Mouse (Mus musculus): Measurements from ENCODE around the gene Pakap. TPM values are rescaled to one million over a fixed set of nuclear protein-coding genes. Genes with fewer than 3 reads are reported as not detected.

The Pakap gene
- polyA plus RNA-seq, 1 experiment from 2014 or later, result 30.1 TPM

- H3K27ac ChIP-seq (ENCODE audit: low read length), result no peak overlapping the region
- peaks cover 18% of the 10 kb centered on the region for H3K4me1 ChIP-seq (ENCODE audit: control insufficient read depth, insufficient read depth, low read length)
- H3K27me3 ChIP-seq (ENCODE audit: control insufficient read depth, insufficient read depth, low read length), result no peaks in the 10 kb centered on the region
- H3K9ac ChIP-seq (replicated peaks; ENCODE audit: low read depth, low read length), result no peak overlapping the region
- no peaks in the 10 kb centered on the region for H3K36me3 ChIP-seq (ENCODE audit: control insufficient read depth, insufficient read depth, low read length)
- 52% methylated on average over 4 of the region's 4 CpGs for WGBS
- ATAC-seq (ENCODE audit: insufficient number of reproducible peaks, insufficient read depth, low FRiP score, low read depth), result 0 out of 2 replicates have a peak, but pooled peaks have one; percentile 33
- no peak overlapping the region for H3K4me2 ChIP-seq (replicated peaks; ENCODE audit: low read depth, low read length)
- no peaks in the 10 kb centered on the region for H3K9me3 ChIP-seq (ENCODE audit: control insufficient read depth, low read depth, low read length)
- no peak overlapping the region for H3K4me3 ChIP-seq (ENCODE audit: low read depth, low read length)
These were observed 266.2 kb downstream of the Pakap start for GRCm38 (mm10) chr4:57834141-57834540.

GRCm38 (mm10) chr4:57837089-57837488, 269.1 kb downstream of the Pakap start:
- H3K4me2 ChIP-seq (replicated peaks; ENCODE audit: low read depth, low read length), result no peak overlapping the region
- no peak overlapping the region for H3K27ac ChIP-seq (ENCODE audit: low read length)
- H3K9me3 ChIP-seq (ENCODE audit: control insufficient read depth, low read depth, low read length), result no peaks in the 10 kb centered on the region
- H3K27me3 ChIP-seq (ENCODE audit: control insufficient read depth, insufficient read depth, low read length), result no peaks in the 10 kb centered on the region
- H3K36me3 ChIP-seq (ENCODE audit: control insufficient read depth, insufficient read depth, low read length), result no peaks in the 10 kb centered on the region
- H3K4me1 ChIP-seq (ENCODE audit: control insufficient read depth, insufficient read depth, low read length), result peaks cover 15% of the 10 kb centered on the region
- 71% methylated on average over 9 of the region's 9 CpGs for WGBS
- H3K4me3 ChIP-seq (ENCODE audit: low read depth, low read length), result no peak overlapping the region
- ATAC-seq (ENCODE audit: insufficient number of reproducible peaks, insufficient read depth, low FRiP score, low read depth), result peak; percentile 51; the same call in 1 of the 2 replicates
- no peak overlapping the region for H3K9ac ChIP-seq (replicated peaks; ENCODE audit: low read depth, low read length)

GRCm38 (mm10) chr4:57839343-57839742, 271.4 kb downstream of the Pakap start:
- no peak overlapping the region for H3K27ac ChIP-seq (ENCODE audit: low read length)
- WGBS, result 68% methylated on average over 4 of the region's 4 CpGs
- no peak for ATAC-seq (ENCODE audit: insufficient number of reproducible peaks, insufficient read depth, low FRiP score, low read depth)
- no peaks in the 10 kb centered on the region for H3K9me3 ChIP-seq (ENCODE audit: control insufficient read depth, low read depth, low read length)
- no peak overlapping the region for H3K4me3 ChIP-seq (ENCODE audit: low read depth, low read length)
- H3K36me3 ChIP-seq (ENCODE audit: control insufficient read depth, insufficient read depth, low read length), result no peaks in the 10 kb centered on the region
- H3K27me3 ChIP-seq (ENCODE audit: control insufficient read depth, insufficient read depth, low read length), result no peaks in the 10 kb centered on the region
- H3K9ac ChIP-seq (replicated peaks; ENCODE audit: low read depth, low read length), result no peak overlapping the region
- peaks cover 4% of the 10 kb centered on the region; the same call in 1 of the 2 replicates for H3K4me1 ChIP-seq (ENCODE audit: control insufficient read depth, insufficient read depth, low read length)
- no peak overlapping the region for H3K4me2 ChIP-seq (replicated peaks; ENCODE audit: low read depth, low read length)

GRCm38 (mm10) chr4:57841911-57842310, 273.9 kb downstream of the Pakap start:
- no peaks in the 10 kb centered on the region for H3K9me3 ChIP-seq (ENCODE audit: control insufficient read depth, low read depth, low read length)
- no peaks in the 10 kb centered on the region for H3K27me3 ChIP-seq (ENCODE audit: control insufficient read depth, insufficient read depth, low read length)
- WGBS, result 37% methylated on average over 1 of the region's 1 CpGs
- no peak for ATAC-seq (ENCODE audit: insufficient number of reproducible peaks, insufficient read depth, low FRiP score, low read depth)
- H3K9ac ChIP-seq (replicated peaks; ENCODE audit: low read depth, low read length), result no peak overlapping the region
- no peaks in the 10 kb centered on the region for H3K36me3 ChIP-seq (ENCODE audit: control insufficient read depth, insufficient read depth, low read length)
- no peak overlapping the region for H3K27ac ChIP-seq (ENCODE audit: low read length)
- H3K4me1 ChIP-seq (ENCODE audit: control insufficient read depth, insufficient read depth, low read length), result peaks cover 9% of the 10 kb centered on the region; the same call in 1 of the 2 replicates
- H3K4me2 ChIP-seq (replicated peaks; ENCODE audit: low read depth, low read length), result no peak overlapping the region
- no peak overlapping the region for H3K4me3 ChIP-seq (ENCODE audit: low read depth, low read length)

- Histone ChIP-seq H3K27me3 (ENCODE audit: control insufficient read depth, insufficient read depth, low read length) (no peaks in the 10 kb centered on the region), H3K9ac (replicated peaks; ENCODE audit: low read depth, low read length) (no peak overlapping the region), H3K4me2 (replicated peaks; ENCODE audit: low read depth, low read length) (no peak overlapping the region), H3K4me1 (ENCODE audit: control insufficient read depth, insufficient read depth, low read length) (peaks cover 13% of the 10 kb centered on the region), H3K36me3 (ENCODE audit: control insufficient read depth, insufficient read depth, low read length) (no peaks in the 10 kb centered on the region), H3K27ac (ENCODE audit: low read length) (no peak overlapping the region), H3K4me3 (ENCODE audit: low read depth, low read length) (no peak overlapping the region), H3K9me3 (ENCODE audit: control insufficient read depth, low read depth, low read length) (no peaks in the 10 kb centered on the region)
- 64% methylated on average over 11 of the region's 11 CpGs for WGBS
- no peak for ATAC-seq (ENCODE audit: insufficient number of reproducible peaks, insufficient read depth, low FRiP score, low read depth)
These were observed 274.7 kb downstream of the Pakap start for GRCm38 (mm10) chr4:57842472-57843305.

- ATAC-seq (ENCODE audit: insufficient number of reproducible peaks, insufficient read depth, low FRiP score, low read depth), result peak; percentile 88
- Histone ChIP-seq H3K4me3 (ENCODE audit: low read depth, low read length) (peak overlapping the region; percentile 36), H3K9me3 (ENCODE audit: control insufficient read depth, low read depth, low read length) (no peaks in the 10 kb centered on the region), H3K9ac (replicated peaks; ENCODE audit: low read depth, low read length) (peak overlapping the region; percentile 18), H3K4me2 (replicated peaks; ENCODE audit: low read depth, low read length) (peak overlapping the region; percentile 56), H3K27ac (ENCODE audit: low read length) (peak overlapping the region; percentile 93), H3K27me3 (ENCODE audit: control insufficient read depth, insufficient read depth, low read length) (no peaks in the 10 kb centered on the region), H3K4me1 (ENCODE audit: control insufficient read depth, insufficient read depth, low read length) (peaks cover 14% of the 10 kb centered on the region), H3K36me3 (ENCODE audit: control insufficient read depth, insufficient read depth, low read length) (no peaks in the 10 kb centered on the region; the same call in 1 of the 2 replicates)
- 5% methylated on average over 10 of the region's 10 CpGs for WGBS
These were observed 277.1 kb downstream of the Pakap start for GRCm38 (mm10) chr4:57845031-57845431.

GRCm38 (mm10) chr4:57845541-57846210, 277.7 kb downstream of the Pakap start:
- Histone ChIP-seq H3K9ac (replicated peaks; ENCODE audit: low read depth, low read length) (peak overlapping the region; percentile 18), H3K27me3 (ENCODE audit: control insufficient read depth, insufficient read depth, low read length) (no peaks in the 10 kb centered on the region), H3K9me3 (ENCODE audit: control insufficient read depth, low read depth, low read length) (no peaks in the 10 kb centered on the region), H3K4me2 (replicated peaks; ENCODE audit: low read depth, low read length) (peak overlapping the region; percentile 56), H3K36me3 (ENCODE audit: control insufficient read depth, insufficient read depth, low read length) (no peaks in the 10 kb centered on the region; the same call in 1 of the 2 replicates), H3K4me3 (ENCODE audit: low read depth, low read length) (peak overlapping the region; percentile 36), H3K27ac (ENCODE audit: low read length) (peak overlapping the region; percentile 93), H3K4me1 (ENCODE audit: control insufficient read depth, insufficient read depth, low read length) (peaks cover 14% of the 10 kb centered on the region)
- 31% methylated on average over 12 of the region's 12 CpGs for WGBS
- no peak for ATAC-seq (ENCODE audit: insufficient number of reproducible peaks, insufficient read depth, low FRiP score, low read depth)

- ATAC-seq (ENCODE audit: insufficient number of reproducible peaks, insufficient read depth, low FRiP score, low read depth), result peak; percentile 50; the same call in 1 of the 2 replicates
- peak overlapping the region; percentile 18; the same call in 1 of the 2 replicates for H3K9ac ChIP-seq (replicated peaks; ENCODE audit: low read depth, low read length)
These were observed 278.5 kb downstream of the Pakap start for GRCm38 (mm10) chr4:57846381-57846990.

More at GRCm38 (mm10) chr4:57846381-57846990, 278.5 kb downstream of the Pakap start:
- Histone ChIP-seq H3K36me3 (ENCODE audit: control insufficient read depth, insufficient read depth, low read length) (no peaks in the 10 kb centered on the region; the same call in 1 of the 2 replicates), H3K27ac (ENCODE audit: low read length) (peak overlapping the region; percentile 93), H3K9me3 (ENCODE audit: control insufficient read depth, low read depth, low read length) (no peaks in the 10 kb centered on the region), H3K4me2 (replicated peaks; ENCODE audit: low read depth, low read length) (peak overlapping the region; percentile 56), H3K27me3 (ENCODE audit: control insufficient read depth, insufficient read depth, low read length) (no peaks in the 10 kb centered on the region), H3K4me1 (ENCODE audit: control insufficient read depth, insufficient read depth, low read length) (peaks cover 18% of the 10 kb centered on the region), H3K4me3 (ENCODE audit: low read depth, low read length) (peak overlapping the region; percentile 36)
- WGBS, result 21% methylated on average over 12 of the region's 12 CpGs
